Mouse (Mus musculus) hindbrain, embryonic 14.5 days (tissue): ENCODE data around the gene Adam11. TPM values are rescaled to one million over a fixed set of nuclear protein-coding genes. Genes with fewer than 3 reads are reported as not detected.

Source experiments
- ATAC-seq: fragments of 200-750 bp; cut with Nextera tagmentation; 2 replicates; pipeline ENCODE4 v1.8.0; 2017; ENCODE audit warnings: moderate number of reproducible peaks, mild to moderate bottlenecking, moderate TSS enrichment, moderate library complexity; ENCODE audit not compliant: low FRiP score
- DNase-seq: peaks from one replicate; pipeline ENCODE4 v3.0.0-alpha.2; 2015; ENCODE audit warnings: low spot score
- H3K27ac ChIP-seq: fragments of 300-500 bp; sonication (generic); 2 replicates; pipeline ENCODE4 v1.5.1; 2014; ENCODE audit warnings: mild to moderate bottlenecking, moderate library complexity
- H3K27me3 ChIP-seq: fragments of 300-500 bp; sonication (generic); 2 replicates; pipeline ENCODE4 v1.6.1; 2014; ENCODE audit warnings: mild to moderate bottlenecking, low read length, mixed read lengths; ENCODE audit not compliant: control insufficient read depth, insufficient read depth
- H3K36me3 ChIP-seq: fragments of 300-500 bp; sonication (generic); replicated peaks from 2 replicates; pipeline ENCODE4 v1.6.1; 2014; ENCODE audit not compliant: control insufficient read depth, insufficient read depth
- H3K4me1 ChIP-seq: fragments of 300-500 bp; sonication (generic); replicated peaks from 2 replicates; pipeline ENCODE4 v1.6.1; 2014; ENCODE audit warnings: antibody characterized with exemption, low read length, mixed read lengths; ENCODE audit not compliant: control insufficient read depth, insufficient read depth
- H3K4me2 ChIP-seq: fragments of 300-500 bp; sonication (generic); replicated peaks from 2 replicates; pipeline ENCODE4 v1.6.1; 2014; ENCODE audit warnings: mild to moderate bottlenecking, moderate library complexity
- H3K4me3 ChIP-seq: fragments of 300-500 bp; sonication (generic); replicated peaks from 2 replicates; pipeline ENCODE4 v1.5.1; 2014; ENCODE audit warnings: mild to moderate bottlenecking, low read length
- H3K9ac ChIP-seq: fragments of 300-500 bp; sonication (generic); 2 replicates; pipeline ENCODE4 v1.6.1; 2014
- H3K9me3 ChIP-seq: fragments of 300-500 bp; sonication (generic); 2 replicates; pipeline ENCODE4 v1.6.1; 2016; ENCODE audit warnings: low read length; ENCODE audit not compliant: control insufficient read depth
- WGBS: fragments of 180-500 bp; shearing (Covaris S2); extraction: QIAGEN DNeasy Blood & Tissue Kit; methylation state at CpG from one replicate; pipeline ENCODE4 v1.1.7; 2014; 5-methylcytosine and 5-hydroxymethylcytosine counted together
- polyA plus RNA-seq: library from polyadenylated mRNA; unstranded; fragments of >200 nt; fragmentation: Nextera tagmentation; extraction: Ambion mirVana; gene quantifications from 2 replicates; pipeline ENCODE4 v1.2.1, GENCODE M21; 2014

Gene Adam11
- polyA plus RNA-seq, 1 experiment from 2014 or later: 24.1 TPM

DNA sequence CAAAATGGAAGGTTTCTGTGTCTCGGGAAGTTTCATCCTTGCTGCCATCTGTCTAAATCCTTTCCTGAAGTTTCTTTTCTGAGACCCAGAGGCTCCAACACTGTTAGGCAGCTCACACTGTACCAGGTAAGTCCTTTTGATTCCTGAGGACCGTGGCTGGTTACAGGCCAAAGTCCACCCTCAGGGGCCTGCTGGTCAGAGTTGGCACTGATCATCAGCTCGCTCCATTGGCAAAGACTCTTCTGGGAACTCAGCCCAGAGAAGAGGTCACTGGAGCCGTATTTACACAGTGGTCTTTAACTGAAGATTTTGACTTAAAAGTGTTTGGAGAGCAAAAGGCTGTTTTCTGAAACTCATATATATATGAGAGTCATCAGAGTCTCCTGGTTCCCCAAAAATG lies 12.9 kb upstream of the Adam11 start:
- Histone ChIP-seq H3K4me2 (no peak overlapping the region), H3K9ac (no peak overlapping the region), H3K36me3 (no peaks in the 10 kb centered on the region), H3K4me3 (no peak overlapping the region), H3K4me1 (peaks cover 2% of the 10 kb centered on the region; the same call in 1 of the 2 replicates), H3K9me3 (no peaks in the 10 kb centered on the region), H3K27ac (no peak overlapping the region), H3K27me3 (no peaks in the 10 kb centered on the region)
- ATAC-seq (no peak), DNase-seq (no peak)
- 83% methylated on average over 4 of the region's 4 CpGs for WGBS

DNA sequence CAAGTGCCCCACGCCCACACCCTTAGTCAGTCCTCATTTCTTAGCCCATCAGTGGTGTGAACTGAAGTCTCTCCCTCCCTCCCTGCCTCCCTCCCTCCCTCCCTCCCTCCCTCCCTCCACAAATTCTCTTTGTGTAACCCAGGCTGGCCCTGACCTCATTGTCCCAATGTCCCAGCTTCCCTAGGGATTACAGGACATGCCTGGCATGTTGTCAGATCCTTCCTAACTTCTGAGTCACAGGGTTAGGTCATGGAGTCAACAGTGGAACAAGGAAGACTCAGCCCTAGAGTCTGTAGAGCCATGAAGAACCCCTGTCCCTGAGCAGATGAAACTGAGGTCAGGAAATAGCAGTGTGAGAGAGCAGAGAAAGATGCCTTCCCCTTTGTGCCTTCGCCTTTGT lies 11.5 kb upstream of the Adam11 start:
- Histone ChIP-seq H3K9me3 (no peaks in the 10 kb centered on the region), H3K4me1 (peaks cover 15% of the 10 kb centered on the region), H3K27ac (no peak overlapping the region), H3K27me3 (no peaks in the 10 kb centered on the region), H3K4me2 (no peak overlapping the region), H3K4me3 (no peak overlapping the region), H3K9ac (no peak overlapping the region), H3K36me3 (no peaks in the 10 kb centered on the region)
- DNase-seq (no peak), ATAC-seq (no peak)
- 82% methylated on average over 2 of the region's 2 CpGs for WGBS

DNA sequence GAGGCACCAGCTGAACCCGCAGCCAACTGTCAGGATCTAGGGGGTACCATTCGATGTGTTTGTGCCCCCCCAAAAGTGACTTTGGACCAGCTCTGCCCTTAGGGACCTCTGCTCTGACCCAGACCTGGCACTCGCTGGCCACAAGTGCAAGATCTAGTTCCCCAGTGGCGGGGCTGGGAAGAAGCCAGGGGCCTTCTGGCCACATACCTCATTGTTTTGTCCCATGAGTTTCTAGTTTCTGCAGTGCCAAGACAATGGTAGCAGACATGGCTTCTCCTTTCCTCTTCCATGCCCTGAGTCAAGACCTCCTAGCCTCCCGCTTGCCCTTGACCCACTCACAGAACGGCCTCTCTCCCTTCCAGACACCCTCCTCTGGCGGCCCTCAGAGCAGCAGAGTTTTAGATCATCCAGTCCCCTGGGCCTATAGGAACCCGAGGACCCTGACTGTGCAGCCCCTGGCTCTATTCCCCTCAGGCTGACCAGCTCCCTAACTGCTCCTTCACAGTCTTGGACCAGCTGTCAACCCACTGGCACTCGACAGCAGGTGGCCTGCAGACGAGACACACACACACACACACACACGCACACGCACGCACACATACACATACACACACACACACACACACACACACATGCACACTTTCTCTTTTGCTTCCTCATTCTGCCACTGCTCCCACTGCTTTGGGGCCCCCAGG lies 8.2 kb upstream of the Adam11 start:
- no peak for DNase-seq

DNA sequence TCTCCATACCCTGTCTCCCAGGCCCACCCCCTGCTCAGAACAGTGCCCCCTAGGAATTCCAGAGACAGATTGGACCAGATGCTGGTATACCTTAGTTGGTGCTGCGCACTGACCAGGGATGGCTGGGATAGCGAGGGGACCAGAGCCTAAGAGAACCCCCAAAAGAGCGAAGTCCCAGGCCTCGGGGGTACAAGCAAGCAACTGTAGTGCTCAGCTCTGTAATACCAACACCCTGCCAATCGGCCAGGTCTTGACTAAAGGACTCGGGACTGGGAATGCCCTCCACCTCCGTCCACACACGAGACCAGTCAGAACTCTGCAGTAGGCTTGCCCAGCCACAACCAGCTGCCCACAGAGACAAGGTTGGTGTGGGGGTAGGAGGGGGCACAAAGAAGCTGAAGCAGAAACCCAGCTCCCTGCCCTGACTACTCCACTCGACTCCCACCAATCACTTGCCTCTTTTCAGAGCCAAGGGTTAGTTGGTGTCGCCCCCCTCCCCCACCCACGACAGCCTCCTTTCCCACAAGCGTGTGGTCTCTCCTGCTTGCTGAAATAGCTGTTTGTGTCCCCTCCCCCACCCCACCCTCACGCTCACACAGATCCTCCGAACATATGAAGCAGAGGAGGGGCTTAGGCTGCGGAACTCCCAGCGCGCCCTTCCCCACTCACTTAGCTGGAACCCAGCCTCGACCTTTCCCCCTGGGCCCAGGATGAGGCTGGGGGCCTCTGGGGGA lies 7.5 kb upstream of the Adam11 start:
- Histone ChIP-seq H3K9me3 (no peaks in the 10 kb centered on the region), H3K4me2 (peak overlapping the region; percentile 35), H3K4me3 (no peak overlapping the region), H3K27ac (no peak overlapping the region), H3K9ac (peak overlapping the region; percentile 18; the same call in 1 of the 2 replicates), H3K27me3 (no peaks in the 10 kb centered on the region), H3K36me3 (no peaks in the 10 kb centered on the region), H3K4me1 (peaks cover 18% of the 10 kb centered on the region)
- ATAC-seq (peak; percentile 43; the same call in 1 of the 2 replicates), DNase-seq (no peak)
- 47% methylated on average over 15 of the region's 18 CpGs for WGBS

More for the DNA sequence above, 8.2 kb upstream of the Adam11 start:
- Histone ChIP-seq H3K4me1 (peaks cover 18% of the 10 kb centered on the region), H3K27me3 (no peaks in the 10 kb centered on the region), H3K4me2 (no peak overlapping the region), H3K4me3 (no peak overlapping the region), H3K36me3 (no peaks in the 10 kb centered on the region), H3K9ac (no peak overlapping the region), H3K27ac (no peak overlapping the region), H3K9me3 (no peaks in the 10 kb centered on the region)
- 60% methylated on average over 13 of the region's 13 CpGs for WGBS
- ATAC-seq: no peak

- Histone ChIP-seq H3K9ac (0 out of 2 replicates have a peak overlapping the region, but pooled peaks have one; percentile 18), H3K4me3 (no peak overlapping the region), H3K36me3 (no peaks in the 10 kb centered on the region), H3K27me3 (no peaks in the 10 kb centered on the region), H3K4me2 (peak overlapping the region; percentile 35), H3K4me1 (peaks cover 18% of the 10 kb centered on the region), H3K9me3 (no peaks in the 10 kb centered on the region), H3K27ac (no peak overlapping the region)
- DNase-seq (no peak), ATAC-seq (0 out of 2 replicates have a peak, but pooled peaks have one; percentile 35)
- WGBS: 23% methylated on average over 4 of the region's 4 CpGs
Measured at GRCm38 (mm10) chr11:102754416-102754815, 6.8 kb upstream of the Adam11 start.

DNA sequence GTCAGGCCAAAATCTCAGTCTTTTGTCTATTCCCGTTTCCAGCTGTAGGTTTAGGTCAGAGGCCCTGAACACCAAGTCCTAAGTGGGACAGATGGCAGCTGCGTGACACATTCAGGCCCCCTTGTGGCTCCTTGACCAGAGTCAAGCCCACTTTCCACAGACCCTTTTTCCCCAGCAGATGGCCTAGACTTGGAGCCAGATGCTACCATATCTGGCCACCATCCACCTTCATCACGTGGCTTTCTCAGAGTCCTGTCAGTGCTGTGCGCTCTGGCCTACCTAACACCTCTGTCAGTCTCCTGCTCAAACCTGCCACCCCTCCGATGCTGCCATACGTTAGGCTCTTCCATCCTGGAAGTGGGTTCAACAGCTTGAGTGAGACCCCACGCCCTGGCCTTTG lies 5.8 kb upstream of the Adam11 start:
- Histone ChIP-seq H3K9ac (no peak overlapping the region), H3K4me1 (peaks cover 18% of the 10 kb centered on the region), H3K27ac (no peak overlapping the region), H3K36me3 (no peaks in the 10 kb centered on the region), H3K27me3 (no peaks in the 10 kb centered on the region), H3K4me2 (no peak overlapping the region), H3K9me3 (no peaks in the 10 kb centered on the region), H3K4me3 (no peak overlapping the region)
- WGBS: 75% methylated on average over 7 of the region's 7 CpGs
- ATAC-seq (no peak), DNase-seq (no peak)

DNA sequence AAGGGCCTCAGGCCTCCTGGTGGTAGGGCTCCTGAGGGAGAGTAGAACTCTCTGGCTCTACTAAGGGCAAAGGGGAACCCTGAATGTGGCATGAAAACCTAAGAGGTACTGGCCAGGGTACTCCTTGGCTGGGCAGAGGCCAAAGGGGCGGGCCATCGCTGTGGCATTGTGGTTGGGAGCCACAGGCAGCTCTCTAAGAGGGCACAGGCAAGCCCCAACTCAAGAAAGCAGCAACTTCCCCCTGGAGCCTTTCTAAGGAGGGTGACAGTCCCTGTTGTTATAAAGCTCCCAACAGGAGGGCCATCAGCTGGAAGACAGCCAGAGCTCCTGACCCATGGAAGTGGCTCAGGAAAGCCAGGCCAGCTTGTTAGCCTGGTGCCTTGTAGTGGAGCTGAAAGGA lies 2.3 kb upstream of the Adam11 start:
- H3K4me3 ChIP-seq: no peak overlapping the region
- peaks cover 24% of the 10 kb centered on the region for H3K4me1 ChIP-seq
- ATAC-seq: no peak
- no peaks in the 10 kb centered on the region for H3K36me3 ChIP-seq
- WGBS: 79% methylated on average over 2 of the region's 2 CpGs
- no peaks in the 10 kb centered on the region for H3K27me3 ChIP-seq
- no peak for DNase-seq
- H3K27ac ChIP-seq: no peak overlapping the region
- no peak overlapping the region for H3K4me2 ChIP-seq
- H3K9ac ChIP-seq: no peak overlapping the region
- no peaks in the 10 kb centered on the region for H3K9me3 ChIP-seq

DNA sequence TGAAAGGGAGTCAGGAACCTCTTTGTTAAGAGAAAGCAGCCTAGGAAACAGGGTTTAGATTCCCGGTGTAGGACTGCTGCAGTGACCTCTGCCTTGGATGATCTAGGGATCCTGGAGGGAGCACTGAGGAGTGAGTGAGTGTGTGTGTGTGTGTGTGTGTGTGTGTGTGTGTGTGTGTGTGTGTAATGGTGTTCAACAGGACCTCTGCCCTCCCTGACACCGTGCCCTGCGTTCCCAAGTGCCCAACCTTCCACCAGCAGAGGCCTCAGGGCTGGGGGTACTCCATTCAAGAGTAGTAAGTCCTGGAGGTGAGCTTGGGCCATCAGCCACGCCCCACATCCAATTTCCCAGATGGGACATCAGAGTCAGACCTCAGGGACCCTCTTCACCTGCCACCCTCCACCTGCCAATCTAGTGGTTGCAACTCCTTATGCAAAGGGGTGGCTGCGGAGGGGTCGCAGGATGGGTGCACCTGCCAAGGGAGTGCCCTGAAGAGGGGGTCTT lies 382 bp upstream of the Adam11 start:
- Histone ChIP-seq H3K27ac (no peak overlapping the region), H3K4me3 (peak overlapping the region; percentile 77), H3K36me3 (no peaks in the 10 kb centered on the region), H3K4me2 (peak overlapping the region; percentile 94), H3K4me1 (peaks cover 14% of the 10 kb centered on the region), H3K9me3 (no peaks in the 10 kb centered on the region), H3K9ac (peak overlapping the region; percentile 91), H3K27me3 (no peaks in the 10 kb centered on the region)
- WGBS: 14% methylated on average over 6 of the region's 6 CpGs
- no peak for DNase-seq
- ATAC-seq: no peak

- peak overlapping the region; percentile 91 for H3K9ac ChIP-seq
- no peaks in the 10 kb centered on the region for H3K27me3 ChIP-seq
- H3K4me3 ChIP-seq: peak overlapping the region; percentile 77
- DNase-seq (no peak), ATAC-seq (peak; percentile 22; the same call in 1 of the 2 replicates)
- peak overlapping the region; percentile 66; the same call in 1 of the 2 replicates for H3K27ac ChIP-seq
- H3K36me3 ChIP-seq: no peaks in the 10 kb centered on the region
- no peaks in the 10 kb centered on the region for H3K9me3 ChIP-seq
- H3K4me1 ChIP-seq: peaks cover 14% of the 10 kb centered on the region
- peak overlapping the region; percentile 94 for H3K4me2 ChIP-seq
- WGBS: 10% methylated on average over 15 of the region's 15 CpGs
Measured at GRCm38 (mm10) chr11:102762248-102762647, 1.0 kb downstream of the Adam11 start.
